Mouse (Mus musculus) fibroblast of lung, adult 2 months (primary cell): ENCODE measurements around the gene Tmem184b.
A peak's percentile ranks its signal among the peaks of the same experiment; 100 is the strongest.

Experiments
- DNase-seq: peaks from one replicate; pipeline ENCODE4 v3.0.0-alpha.2; 2011; ENCODE audit warnings: low read depth

The Tmem184b gene

DNA sequence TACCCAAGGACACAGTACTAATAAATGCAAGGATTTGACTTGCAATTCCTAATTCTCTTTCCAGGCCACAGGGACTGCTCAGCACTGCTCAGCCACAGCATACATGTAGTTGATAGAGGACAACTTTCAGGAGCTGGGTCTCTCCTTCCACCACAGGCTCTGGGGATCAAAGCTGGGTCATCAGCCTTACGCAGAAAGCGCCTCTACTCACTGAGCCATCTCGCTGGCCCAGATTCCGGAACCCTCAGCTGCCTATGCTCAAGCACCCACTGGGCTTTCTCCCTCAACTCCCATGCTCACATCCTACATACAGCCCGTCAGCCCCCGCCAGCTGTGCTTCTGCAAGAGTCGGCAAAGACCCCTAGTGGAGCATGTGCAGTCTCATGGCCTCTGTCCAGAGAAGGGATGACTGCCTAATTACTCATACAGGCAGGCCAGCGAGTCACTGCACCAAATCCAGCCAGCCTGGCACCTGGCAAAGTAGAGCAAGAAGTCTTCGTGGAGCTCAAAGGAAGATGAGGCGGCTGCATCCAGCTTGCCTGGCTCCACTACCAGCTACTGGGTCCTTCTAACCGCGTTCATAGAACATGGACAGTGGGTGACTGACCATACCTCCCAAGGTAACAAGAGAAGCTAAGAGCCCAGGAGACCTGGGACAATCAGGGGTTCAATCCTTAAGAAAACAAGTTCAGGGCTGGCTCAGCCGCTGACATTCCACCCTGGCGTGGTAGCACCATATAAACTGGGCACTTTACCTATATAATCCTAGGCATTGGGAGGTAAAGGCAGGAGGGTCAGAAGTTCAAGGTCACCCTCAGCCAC, 3.9 kb downstream of the Tmem184b start:
- DNase-seq = peak; percentile 36

GRCm38 (mm10) chr15:79396736-79397135, 6.6 kb downstream of the Tmem184b start:
- no peak for DNase-seq

DNA sequence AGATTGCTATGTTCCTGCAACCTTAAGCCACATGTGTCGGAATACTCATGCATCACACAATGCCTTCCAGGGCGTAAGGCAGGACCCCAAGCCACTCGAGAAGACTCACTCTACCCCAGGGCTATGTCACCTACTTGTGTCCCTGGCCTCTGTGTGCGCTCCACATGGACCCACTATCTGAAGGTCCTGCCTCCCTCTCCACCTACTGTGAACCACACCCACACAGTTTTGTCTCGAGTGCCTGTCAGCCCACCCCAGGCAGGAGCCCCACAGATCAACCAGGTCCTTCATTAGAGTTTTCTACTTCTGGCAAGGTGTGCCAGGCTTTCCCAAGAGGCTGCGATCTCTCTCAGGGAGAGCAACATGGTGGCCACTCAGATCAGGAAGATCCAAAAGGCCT, 8.1 kb downstream of the Tmem184b start:
- no peak for DNase-seq

DNA sequence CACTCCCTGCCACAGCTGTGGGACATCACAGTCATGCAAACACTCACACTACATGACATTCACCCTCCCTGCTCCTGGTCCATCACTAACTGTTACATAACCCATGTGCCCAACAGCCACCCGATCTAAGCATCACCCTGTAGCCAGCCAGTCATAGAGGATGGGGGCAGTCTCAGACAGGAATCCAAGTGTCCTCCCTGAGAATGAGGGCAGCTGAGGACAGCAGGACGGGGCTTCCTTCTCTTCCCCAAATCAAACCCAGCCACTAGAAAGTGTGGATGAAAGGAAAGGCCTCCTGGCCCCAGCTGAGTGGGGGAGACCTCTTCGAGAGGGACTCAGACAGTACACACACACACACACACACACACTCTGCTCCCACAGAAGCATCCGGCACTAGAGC, 8.5 kb downstream of the Tmem184b start:
- no peak for DNase-seq

DNA sequence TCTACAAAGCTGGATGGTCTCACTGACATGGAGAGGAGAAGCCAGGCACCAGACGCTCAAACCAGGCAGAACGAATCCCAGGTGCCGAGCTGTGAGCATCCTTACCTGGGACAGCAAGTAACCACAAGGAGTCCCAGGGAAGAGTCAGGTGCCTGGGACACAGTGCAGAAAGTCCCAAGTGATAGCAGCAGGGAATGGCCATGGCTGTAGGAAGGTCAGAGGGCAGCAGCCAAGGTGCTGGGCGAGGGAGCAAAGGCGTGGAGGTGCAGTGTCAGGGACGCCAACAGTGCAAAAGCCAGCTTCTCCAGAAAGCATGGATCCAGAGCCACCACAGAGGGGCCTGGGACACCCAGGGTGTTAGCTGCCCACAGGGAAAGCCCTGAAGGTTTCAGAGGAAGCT, 10.3 kb downstream of the Tmem184b start:
- DNase-seq = no peak

- DNase-seq = no peak
Observed at GRCm38 (mm10) chr15:79392527-79392926, 10.8 kb downstream of the Tmem184b start.

DNA sequence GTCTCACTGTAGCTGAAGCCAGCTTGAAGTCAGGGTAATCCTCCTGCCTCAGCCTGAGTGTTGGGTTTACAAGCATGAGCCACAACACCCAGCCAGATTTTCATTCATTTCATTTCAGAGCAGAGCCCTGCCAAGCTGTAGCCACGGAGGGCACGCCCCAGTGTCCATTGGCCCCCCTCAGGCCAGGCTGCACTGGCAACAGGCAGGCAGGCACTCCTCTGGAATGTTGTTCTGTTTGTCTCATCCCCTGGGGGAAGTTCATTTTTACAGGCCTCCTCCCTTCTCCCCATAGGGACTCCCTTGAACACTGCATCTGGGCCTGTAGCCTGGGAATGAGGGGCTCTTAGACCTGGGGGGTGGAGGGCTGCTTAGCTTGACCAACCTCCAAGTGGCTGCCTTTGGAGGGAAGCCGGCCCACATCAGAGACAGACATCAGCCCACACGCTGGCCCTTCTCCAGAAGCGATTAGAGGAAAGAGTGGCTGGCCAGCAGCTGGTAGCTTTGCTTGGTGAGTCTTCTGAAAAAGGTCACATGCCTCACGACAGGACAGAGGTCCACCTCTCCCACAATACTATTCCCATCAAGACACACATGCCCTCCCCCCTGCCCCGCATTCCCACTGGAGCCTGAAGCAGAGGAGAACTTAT, 11.8 kb downstream of the Tmem184b start:
- DNase-seq = peak; percentile 76

DNA sequence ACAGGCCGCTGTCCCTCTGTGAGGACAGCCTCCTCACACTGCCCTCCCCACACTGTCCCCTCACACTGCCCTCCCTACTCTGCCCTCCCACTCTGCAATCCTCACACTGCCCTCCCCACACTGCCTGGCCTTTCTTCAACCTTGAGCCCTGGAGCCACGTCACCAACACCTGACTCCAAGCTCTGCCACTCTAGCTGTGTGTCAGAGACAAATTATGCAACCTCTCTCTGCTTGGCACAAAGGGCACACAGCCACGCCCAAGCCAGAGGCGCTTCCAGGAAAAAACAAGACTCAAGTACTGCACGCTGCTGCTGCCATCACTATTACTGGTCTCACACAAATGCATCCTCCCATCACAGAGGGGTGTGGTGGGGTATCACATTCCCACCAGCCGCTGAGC, 12.9 kb downstream of the Tmem184b start:
- DNase-seq = no peak

DNA sequence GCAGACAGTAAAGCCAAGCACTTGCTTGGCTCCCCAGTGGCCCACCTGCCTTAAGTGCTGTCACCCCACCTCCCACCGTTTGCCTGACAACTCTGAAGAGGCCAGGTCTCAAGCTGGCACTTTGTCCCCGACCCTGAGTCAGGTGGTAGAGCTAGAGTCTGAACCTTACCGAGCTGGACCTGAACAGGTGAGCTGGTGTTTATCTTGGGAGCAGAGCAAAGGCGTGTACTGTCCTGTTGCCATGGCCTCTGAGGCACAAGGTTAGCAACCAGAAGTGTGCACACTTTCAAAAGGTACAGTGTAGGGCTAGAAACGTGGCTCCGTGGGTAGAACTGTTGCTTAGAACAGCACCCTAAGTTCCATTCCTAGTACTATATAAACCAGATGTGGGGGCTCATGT, 15.2 kb downstream of the Tmem184b start:
- no peak for DNase-seq

DNA sequence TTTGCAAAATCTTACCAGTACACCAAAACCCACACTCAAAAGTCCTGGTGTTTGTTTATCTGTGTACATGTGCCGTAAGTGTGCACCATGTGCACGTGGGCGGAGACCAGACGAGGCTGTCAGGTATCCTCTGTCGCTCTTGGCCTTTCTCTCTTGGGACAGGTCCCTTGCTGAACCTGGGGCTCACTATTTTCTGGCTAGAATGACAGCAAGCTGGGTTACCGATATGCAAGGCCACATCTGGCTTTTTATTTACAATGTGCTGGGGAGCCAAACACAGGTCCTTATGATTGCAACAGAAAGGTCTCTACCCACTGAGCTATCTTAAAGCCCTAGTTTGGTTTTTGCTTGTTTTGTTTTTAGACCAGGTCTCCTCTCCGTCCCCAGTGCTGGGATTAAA, 15.8 kb downstream of the Tmem184b start:
- no peak for DNase-seq

DNA sequence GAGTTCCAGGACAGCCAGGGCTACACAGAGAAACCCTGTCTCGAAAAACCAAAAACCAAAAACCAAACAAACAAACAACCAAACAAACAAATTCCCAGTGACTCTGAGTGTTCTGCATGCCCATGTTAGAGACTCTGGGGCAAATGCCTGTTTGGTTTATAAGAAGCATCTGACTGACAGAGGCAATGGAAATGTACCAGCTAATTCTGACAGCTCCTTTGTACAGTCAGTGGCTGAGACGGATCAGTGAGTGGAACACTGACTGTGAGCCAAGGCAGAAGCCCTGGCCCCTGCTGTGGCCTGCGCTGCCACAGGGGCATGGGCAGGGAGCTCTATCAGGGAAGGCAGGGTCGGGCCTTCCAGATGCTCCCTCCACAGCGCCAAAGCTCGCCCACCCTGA, 16.3 kb downstream of the Tmem184b start:
- DNase-seq = no peak

- DNase-seq = no peak
Observed at GRCm38 (mm10) chr15:79381644-79382043, 21.7 kb downstream of the Tmem184b start.

GRCm38 (mm10) chr15:79380468-79381444, 22.6 kb downstream of the Tmem184b start:
- peak; percentile 71 for DNase-seq

DNA sequence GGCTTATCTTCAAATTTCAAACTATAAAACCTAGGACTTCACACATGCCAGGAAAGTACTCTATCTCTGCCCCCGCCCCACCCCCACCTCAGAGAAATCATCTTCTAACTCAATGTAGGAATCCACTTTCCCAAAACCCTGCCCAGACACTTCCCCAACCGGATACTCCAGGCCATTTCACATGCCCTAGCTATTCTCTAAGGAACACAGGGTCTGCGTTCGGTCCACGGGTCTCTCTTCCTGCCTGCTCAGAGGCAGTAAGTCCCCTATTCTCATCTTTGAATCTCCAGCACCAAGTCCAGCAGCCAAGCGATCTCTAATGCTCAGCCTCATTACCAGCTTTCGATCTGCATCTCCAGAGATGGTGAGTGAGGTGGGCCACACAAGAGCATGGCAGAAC, 23.7 kb downstream of the Tmem184b start:
- DNase-seq = no peak

DNA sequence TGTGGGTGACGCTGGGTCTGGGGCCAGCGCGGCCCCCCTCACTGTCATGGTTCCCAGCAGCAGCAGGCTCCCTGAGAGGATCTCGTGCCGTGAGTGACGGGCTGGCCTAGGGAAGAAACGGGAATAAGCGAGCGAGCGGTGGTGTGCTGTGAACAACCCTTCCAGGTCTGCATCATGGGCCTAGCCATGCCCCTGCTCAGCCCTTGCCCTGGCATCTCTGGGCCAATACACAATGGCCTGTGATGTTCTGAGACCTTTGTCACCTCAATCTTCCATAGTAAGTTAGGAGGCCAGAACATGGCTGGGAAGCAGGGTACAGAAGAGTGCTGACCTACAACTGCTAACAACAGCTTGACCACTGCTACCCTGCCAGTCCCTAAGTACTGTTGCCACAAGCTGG, 24.8 kb downstream of the Tmem184b start:
- DNase-seq = no peak

GRCm38 (mm10) chr15:79377681-79378080, 25.7 kb downstream of the Tmem184b start:
- peak; percentile 68 for DNase-seq

DNA sequence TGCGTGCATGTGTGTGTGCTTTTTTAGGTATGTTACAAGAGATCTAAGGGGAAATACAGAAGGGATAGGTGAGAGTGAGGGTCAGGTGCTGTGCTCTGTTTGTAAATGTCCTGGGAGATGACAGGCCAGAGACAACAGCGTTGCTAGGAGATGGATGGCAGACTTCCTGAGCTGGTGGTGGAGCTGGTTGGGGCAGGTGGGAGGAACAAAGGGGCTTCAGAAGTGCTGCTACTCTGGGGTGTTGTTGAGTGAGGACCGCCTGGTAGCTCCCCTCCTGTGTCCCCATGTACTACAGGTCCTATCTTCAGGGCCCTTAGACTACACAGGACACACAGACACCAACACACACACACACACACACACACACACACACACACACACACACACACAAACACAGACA, 28.6 kb downstream of the Tmem184b start:
- no peak for DNase-seq

DNA sequence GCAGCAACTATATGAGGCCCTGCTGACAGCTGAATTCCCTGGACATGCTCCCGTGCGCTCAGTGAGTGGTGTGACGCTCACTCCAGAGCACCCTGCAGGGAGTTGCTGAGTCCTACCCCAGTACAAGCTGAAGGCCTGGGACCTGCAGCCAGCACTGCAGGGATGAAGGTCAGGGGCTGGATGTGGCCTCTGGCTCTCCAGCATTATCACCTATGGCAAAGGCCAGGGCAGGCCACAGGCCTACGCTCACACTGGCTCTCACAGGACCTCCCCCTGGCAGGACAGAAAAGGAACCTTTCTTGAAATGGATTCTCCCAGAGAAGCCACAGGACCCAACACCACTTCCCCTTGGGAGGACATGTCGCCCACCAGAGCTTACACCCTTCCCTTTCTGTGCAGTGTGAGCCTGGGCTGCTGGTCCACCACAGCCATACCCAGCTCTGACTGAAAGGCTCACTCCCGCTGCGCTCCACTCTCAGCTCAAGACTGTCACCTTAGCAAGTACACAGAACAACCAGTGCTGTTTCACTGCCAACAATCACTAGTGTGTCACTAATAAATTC, 33.0 kb downstream of the Tmem184b start:
- DNase-seq = no peak

DNA sequence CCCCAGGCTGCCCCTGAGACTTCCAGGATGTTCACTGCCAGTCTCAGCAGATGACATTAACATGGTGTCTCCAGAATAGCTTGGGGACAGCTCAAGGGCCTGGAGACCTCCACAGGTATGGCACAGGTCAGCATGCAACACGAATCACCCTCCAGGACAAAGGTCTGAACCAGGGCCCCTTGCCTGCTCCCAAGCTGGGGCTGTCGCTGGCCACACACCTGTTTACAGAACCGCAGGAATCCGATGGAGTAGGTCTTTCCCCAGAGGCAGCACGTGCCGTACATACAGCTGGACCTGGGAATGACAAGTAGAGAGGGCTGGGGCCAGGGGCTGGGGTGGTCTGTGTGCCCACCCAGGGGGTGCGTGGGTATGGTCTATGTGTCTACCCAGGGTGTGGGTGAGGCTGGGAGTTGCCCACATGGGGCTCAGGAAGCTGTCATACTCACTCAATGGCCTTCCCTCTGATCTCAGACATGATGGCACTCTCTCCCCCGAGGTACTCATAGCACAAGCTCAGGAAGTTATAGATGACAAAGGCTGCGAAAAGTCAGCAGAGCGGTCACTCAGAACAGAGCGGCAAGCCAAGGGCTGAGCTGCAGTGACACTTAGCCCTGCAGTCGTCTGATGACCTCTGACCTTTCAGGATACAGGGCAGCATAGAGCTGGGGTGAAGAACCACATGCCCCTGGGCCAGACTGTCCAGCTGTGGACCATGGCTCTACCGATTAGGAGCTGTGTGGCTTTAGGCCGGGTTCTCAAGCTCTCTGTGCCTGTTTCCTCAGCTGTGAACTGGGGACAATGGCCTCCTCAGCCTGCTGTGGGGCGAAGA, 33.7 kb downstream of the Tmem184b start:
- DNase-seq = no peak

GRCm38 (mm10) chr15:79368861-79369440, 34.4 kb downstream of the Tmem184b start:
- no peak for DNase-seq

DNA sequence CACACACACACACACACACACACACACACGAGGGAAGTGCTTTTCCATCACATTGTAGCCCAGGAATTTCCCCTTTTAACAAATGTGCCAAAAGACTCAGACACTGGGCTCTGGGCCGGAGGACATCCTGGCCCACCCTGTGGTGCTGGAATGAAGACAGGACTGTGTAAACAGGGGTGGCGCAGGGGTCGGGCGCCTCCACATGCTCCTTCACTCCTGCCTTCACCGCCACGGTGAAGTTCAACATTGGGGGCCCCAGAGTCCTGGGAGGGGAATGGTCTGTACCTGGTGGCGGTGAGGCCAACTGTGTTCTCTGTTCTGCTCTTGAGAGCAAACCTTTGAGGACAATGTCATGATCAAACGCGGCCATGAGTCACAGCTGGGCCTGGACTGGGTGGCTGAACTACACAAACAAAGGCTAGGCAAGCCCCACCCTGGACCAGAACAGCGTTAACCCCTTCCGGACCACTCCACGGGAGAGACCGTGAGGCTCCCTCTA, 35.0 kb downstream of the Tmem184b start:
- no peak for DNase-seq
